Mouse (Mus musculus) hindbrain, embryonic 16.5 days (tissue): ENCODE results near the gene Celf2. TPM values are rescaled to one million over a fixed set of nuclear protein-coding genes. Genes with fewer than 3 reads are reported as not detected.

Experiments
- ATAC-seq: fragments of 200-750 bp; cut with Nextera tagmentation; 2 replicates; pipeline ENCODE4 v1.8.0; 2017; ENCODE audit warnings: moderate TSS enrichment, moderate library complexity
- H3K27ac ChIP-seq: fragments of 300-500 bp; sonication (generic); 2 replicates; pipeline ENCODE4 v1.5.1; 2014; ENCODE audit warnings: low read depth, mild to moderate bottlenecking, control low read depth, low read length, moderate library complexity
- H3K27me3 ChIP-seq: fragments of 300-500 bp; sonication (generic); replicated peaks from 2 replicates; pipeline ENCODE4 v1.6.1; 2014; ENCODE audit warnings: low read length; ENCODE audit not compliant: control insufficient read depth, insufficient read depth
- H3K36me3 ChIP-seq: fragments of 300-500 bp; sonication (generic); 2 replicates; pipeline ENCODE4 v1.6.1; 2014; ENCODE audit warnings: mild to moderate bottlenecking, low read length, moderate library complexity, mixed read lengths; ENCODE audit not compliant: control insufficient read depth, insufficient read depth
- H3K4me1 ChIP-seq: fragments of 300-500 bp; sonication (generic); 2 replicates; pipeline ENCODE4 v1.6.1; 2014; ENCODE audit warnings: low read depth, low read length; ENCODE audit not compliant: control insufficient read depth, insufficient read depth
- H3K4me2 ChIP-seq: fragments of 300-500 bp; sonication (generic); 2 replicates; pipeline ENCODE4 v1.6.1; 2014; ENCODE audit warnings: mild to moderate bottlenecking, low read length, control low read depth, moderate library complexity
- H3K4me3 ChIP-seq: fragments of 300-500 bp; sonication (generic); 2 replicates; pipeline ENCODE4 v1.5.1; 2014; ENCODE audit warnings: mild to moderate bottlenecking, low read length, control low read depth, moderate library complexity
- H3K9ac ChIP-seq: fragments of 300-500 bp; sonication (generic); 2 replicates; pipeline ENCODE4 v1.6.1; 2014; ENCODE audit warnings: low read depth, mild to moderate bottlenecking, control low read depth, low read length, moderate library complexity
- H3K9me3 ChIP-seq: fragments of 300-500 bp; sonication (generic); 2 replicates; pipeline ENCODE4 v1.6.1; 2014; ENCODE audit warnings: mild to moderate bottlenecking, low read length, moderate library complexity; ENCODE audit not compliant: control insufficient read depth
- WGBS: fragments of 180-500 bp; shearing (Covaris S2); extraction: QIAGEN DNeasy Blood & Tissue Kit; methylation state at CpG from one replicate; pipeline ENCODE4 v1.1.7; 2014; 5-methylcytosine and 5-hydroxymethylcytosine counted together
- polyA plus RNA-seq: library from polyadenylated mRNA; unstranded; fragments of >200 nt; fragmentation: Nextera tagmentation; extraction: Ambion mirVana; gene quantifications from 2 replicates; pipeline ENCODE4 v1.2.1, GENCODE M21; 2015

The Celf2 gene
- polyA plus RNA-seq, 1 experiment from 2014 or later = 130 TPM

DNA sequence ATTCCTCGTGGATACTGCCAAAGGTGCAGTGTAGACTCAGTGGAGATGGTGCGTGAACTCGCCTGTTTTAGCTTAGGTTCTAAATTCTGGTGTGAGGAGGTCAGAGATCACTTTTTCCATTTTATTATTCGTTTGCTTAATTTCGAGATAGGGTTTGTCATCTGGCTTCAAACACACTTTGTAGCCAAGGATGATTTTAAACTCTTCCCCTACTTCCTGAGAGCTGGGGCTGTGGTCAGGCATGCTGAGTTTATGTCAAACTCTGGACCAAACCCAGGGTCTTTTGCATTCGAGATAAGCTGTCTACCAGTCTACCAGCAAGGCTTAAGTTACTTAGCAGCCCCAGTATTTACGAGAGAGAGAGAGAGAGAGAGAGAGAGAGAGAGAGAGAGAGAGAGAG lies 429.3 kb downstream of the Celf2 start:
- H3K4me3 ChIP-seq = no peak overlapping the region
- H3K4me2 ChIP-seq = no peak overlapping the region; the same call in 1 of the 2 replicates
- H3K27me3 ChIP-seq = no peaks in the 10 kb centered on the region
- peaks cover 12% of the 10 kb centered on the region for H3K4me1 ChIP-seq
- no peak overlapping the region for H3K9ac ChIP-seq
- WGBS = 72% methylated on average over 7 of the region's 7 CpGs
- ATAC-seq = no peak
- H3K36me3 ChIP-seq = no peaks in the 10 kb centered on the region
- no peak overlapping the region for H3K27ac ChIP-seq
- peaks cover 14% of the 10 kb centered on the region for H3K9me3 ChIP-seq

DNA sequence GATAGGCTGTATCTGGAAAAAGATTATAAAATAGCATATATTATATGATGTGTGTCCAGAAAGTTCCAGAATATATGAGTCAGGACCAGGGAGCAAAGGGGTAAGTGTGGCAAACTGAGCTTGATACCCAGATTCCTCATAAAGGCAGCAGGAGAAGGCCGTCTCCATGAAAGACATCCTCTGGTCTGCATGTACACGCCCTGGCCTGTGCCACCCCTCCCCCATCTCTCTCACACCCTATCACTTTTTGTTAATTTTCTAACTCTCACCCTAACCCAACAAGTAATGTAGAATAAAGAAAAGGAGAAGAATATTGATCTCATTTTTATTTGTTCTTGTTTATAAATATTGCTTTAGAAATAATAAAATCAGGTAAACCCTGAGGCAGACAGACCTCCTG lies 430.0 kb downstream of the Celf2 start:
- no peaks in the 10 kb centered on the region for H3K27me3 ChIP-seq
- peaks cover 14% of the 10 kb centered on the region for H3K9me3 ChIP-seq
- H3K4me3 ChIP-seq = no peak overlapping the region
- H3K9ac ChIP-seq = no peak overlapping the region
- 78% methylated on average over 2 of the region's 2 CpGs for WGBS
- H3K36me3 ChIP-seq = no peaks in the 10 kb centered on the region
- no peak overlapping the region for H3K4me2 ChIP-seq
- no peak for ATAC-seq
- peaks cover 12% of the 10 kb centered on the region for H3K4me1 ChIP-seq
- H3K27ac ChIP-seq = no peak overlapping the region

DNA sequence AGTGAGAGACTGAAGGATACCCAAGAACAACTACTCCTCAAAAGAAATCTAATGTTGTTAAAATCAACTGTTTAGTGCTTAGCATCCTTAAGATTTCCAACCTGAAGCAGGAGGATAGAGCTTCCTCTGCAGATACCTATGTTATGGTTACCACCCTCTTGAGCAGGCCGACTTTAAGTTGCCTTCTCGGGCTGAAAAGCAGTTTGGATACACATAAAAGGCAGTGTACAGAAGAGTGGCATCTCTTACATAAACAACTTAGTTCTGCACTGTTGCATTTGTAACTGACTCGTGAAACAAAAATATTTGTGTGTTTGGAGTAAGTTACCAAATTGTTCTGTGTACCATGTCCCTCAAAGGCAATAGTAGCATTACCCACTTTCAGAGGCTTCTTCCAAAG lies 435.6 kb downstream of the Celf2 start:
- H3K9ac ChIP-seq = no peak overlapping the region
- H3K27me3 ChIP-seq = no peaks in the 10 kb centered on the region
- H3K4me1 ChIP-seq = no peaks in the 10 kb centered on the region
- no peak overlapping the region for H3K4me2 ChIP-seq
- WGBS = 70% methylated on average over 3 of the region's 3 CpGs
- no peak overlapping the region for H3K4me3 ChIP-seq
- ATAC-seq = no peak
- no peak overlapping the region for H3K27ac ChIP-seq
- H3K36me3 ChIP-seq = no peaks in the 10 kb centered on the region
- H3K9me3 ChIP-seq = peaks cover 14% of the 10 kb centered on the region

DNA sequence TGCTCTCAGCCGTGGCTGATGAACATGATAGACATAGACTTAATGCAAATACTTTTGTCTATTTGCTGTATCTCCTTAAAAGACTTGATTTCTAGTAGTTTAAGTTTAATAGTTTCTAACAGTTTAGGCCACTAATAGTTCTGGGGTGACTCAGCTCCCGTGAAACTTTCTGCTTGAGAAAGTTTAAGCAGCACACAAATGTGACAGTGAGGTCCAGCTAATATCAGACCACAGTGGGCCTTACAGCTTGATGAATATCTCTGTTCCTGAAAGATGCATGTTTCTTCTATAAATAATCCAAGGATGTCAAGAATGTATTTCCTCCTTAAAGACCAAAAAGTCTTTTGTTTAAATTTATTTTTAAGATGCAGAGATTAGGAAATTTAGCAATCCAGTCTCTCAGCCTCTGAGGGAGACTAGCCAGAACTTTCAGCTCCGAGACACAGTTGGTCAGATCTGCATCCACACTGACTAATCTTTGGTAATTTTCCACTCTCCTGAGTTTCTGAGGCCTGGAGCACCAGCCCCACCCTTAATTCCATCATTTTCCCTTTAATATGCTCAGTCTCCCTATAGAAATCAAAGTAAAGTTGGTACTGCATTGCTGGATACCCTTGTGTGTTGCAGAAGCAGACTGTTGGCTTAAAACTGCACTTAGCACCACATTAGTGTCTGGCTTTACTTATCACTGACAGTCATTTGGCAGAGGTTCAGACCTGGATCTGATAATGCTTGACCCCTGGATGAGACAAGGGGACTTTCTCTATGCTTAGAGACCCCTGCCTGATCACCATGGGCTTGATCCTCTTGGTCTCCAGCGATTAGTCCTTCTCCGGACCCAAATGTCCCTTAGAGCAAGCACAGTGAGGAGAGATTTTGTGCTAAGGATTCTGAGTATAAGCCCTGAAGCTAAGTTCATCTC lies 436.8 kb downstream of the Celf2 start:
- no peak for ATAC-seq
- WGBS = 76% methylated on average over 5 of the region's 5 CpGs
- no peak overlapping the region for H3K27ac ChIP-seq
- H3K36me3 ChIP-seq = no peaks in the 10 kb centered on the region
- H3K4me1 ChIP-seq = no peaks in the 10 kb centered on the region
- H3K9me3 ChIP-seq = peaks cover 14% of the 10 kb centered on the region
- H3K4me3 ChIP-seq = no peak overlapping the region
- H3K4me2 ChIP-seq = no peak overlapping the region
- H3K9ac ChIP-seq = no peak overlapping the region
- H3K27me3 ChIP-seq = no peaks in the 10 kb centered on the region

DNA sequence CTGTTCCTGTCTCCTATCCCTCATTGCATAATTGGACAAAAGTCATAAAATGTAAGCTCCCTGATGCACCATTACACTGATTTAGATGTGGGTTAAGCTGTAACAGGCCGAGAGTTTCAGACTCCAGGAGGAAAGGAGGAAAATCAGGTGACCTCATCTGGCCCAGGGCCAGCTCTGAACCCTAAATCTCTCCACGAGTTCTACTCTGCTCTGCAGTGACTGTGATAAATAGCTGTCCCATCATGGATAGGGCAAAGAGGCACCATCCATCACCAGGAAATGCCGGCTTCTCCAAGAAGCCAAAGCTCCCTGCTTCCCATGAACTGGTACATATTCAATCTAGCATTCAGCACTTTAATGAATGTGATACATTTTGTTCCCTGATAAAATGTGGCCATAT lies 439.9 kb downstream of the Celf2 start:
- Histone ChIP-seq H3K4me1 (no peaks in the 10 kb centered on the region), H3K9me3 (no peaks in the 10 kb centered on the region), H3K36me3 (no peaks in the 10 kb centered on the region), H3K27me3 (no peaks in the 10 kb centered on the region), H3K9ac (no peak overlapping the region), H3K27ac (no peak overlapping the region), H3K4me2 (no peak overlapping the region), H3K4me3 (no peak overlapping the region)
- WGBS = 48% methylated on average over 3 of the region's 3 CpGs
- ATAC-seq = no peak

GRCm38 (mm10) chr2:7068281-7068680 lies 441.1 kb downstream of the Celf2 start:
- no peak overlapping the region for H3K4me2 ChIP-seq
- H3K4me1 ChIP-seq = peaks cover 2% of the 10 kb centered on the region; the same call in 1 of the 2 replicates
- H3K27ac ChIP-seq = no peak overlapping the region
- H3K27me3 ChIP-seq = no peaks in the 10 kb centered on the region
- WGBS = 74% methylated on average over 6 of the region's 6 CpGs
- no peaks in the 10 kb centered on the region for H3K36me3 ChIP-seq
- ATAC-seq = peak; percentile 56; the same call in 1 of the 2 replicates
- no peak overlapping the region for H3K9ac ChIP-seq
- H3K4me3 ChIP-seq = no peak overlapping the region
- no peaks in the 10 kb centered on the region for H3K9me3 ChIP-seq

GRCm38 (mm10) chr2:7063574-7064192 lies 445.7 kb downstream of the Celf2 start:
- no peaks in the 10 kb centered on the region for H3K9me3 ChIP-seq
- peak; percentile 50; the same call in 1 of the 2 replicates for ATAC-seq
- H3K4me1 ChIP-seq = peaks cover 3% of the 10 kb centered on the region; the same call in 1 of the 2 replicates
- peak overlapping the region; percentile 49; the same call in 1 of the 2 replicates for H3K27ac ChIP-seq
- H3K36me3 ChIP-seq = no peaks in the 10 kb centered on the region
- H3K4me2 ChIP-seq = peak overlapping the region; percentile 2
- H3K9ac ChIP-seq = no peak overlapping the region
- H3K4me3 ChIP-seq = no peak overlapping the region
- WGBS = 15% methylated on average over 12 of the region's 12 CpGs
- no peaks in the 10 kb centered on the region for H3K27me3 ChIP-seq

- H3K4me1 ChIP-seq = peaks cover 6% of the 10 kb centered on the region; the same call in 1 of the 2 replicates
Measured at GRCm38 (mm10) chr2:7060490-7061105, 448.8 kb downstream of the Celf2 start.

DNA sequence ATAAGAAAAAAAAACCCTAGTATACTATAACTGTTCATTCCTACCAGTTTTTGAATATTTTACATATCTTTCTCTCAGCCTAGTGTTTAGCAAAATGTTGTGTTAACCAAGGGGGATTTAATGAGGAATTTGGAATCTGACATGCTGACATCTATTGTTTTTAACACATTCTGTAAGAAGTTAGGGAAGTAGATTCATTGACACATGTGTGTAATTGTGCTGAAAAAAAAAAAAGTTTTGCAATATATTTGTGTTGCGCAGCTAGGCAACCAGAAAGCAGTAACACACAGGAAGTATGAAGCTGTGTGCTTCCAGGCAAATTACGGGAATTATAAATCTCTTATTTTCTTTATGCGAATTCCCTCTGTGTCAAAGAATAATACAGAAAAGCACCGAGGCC lies 453.0 kb downstream of the Celf2 start:
- WGBS = 48% methylated on average over 4 of the region's 4 CpGs
- peaks cover 3% of the 10 kb centered on the region; the same call in 1 of the 2 replicates for H3K4me1 ChIP-seq
- H3K27ac ChIP-seq = no peak overlapping the region
- H3K9me3 ChIP-seq = no peaks in the 10 kb centered on the region
- H3K36me3 ChIP-seq = no peaks in the 10 kb centered on the region
- no peak for ATAC-seq
- no peak overlapping the region for H3K4me3 ChIP-seq
- no peak overlapping the region for H3K9ac ChIP-seq
- no peak overlapping the region for H3K4me2 ChIP-seq
- H3K27me3 ChIP-seq = no peaks in the 10 kb centered on the region

More at GRCm38 (mm10) chr2:7060490-7061105, 448.8 kb downstream of the Celf2 start:
- Histone ChIP-seq H3K9ac (no peak overlapping the region), H3K27ac (no peak overlapping the region), H3K27me3 (no peaks in the 10 kb centered on the region), H3K9me3 (no peaks in the 10 kb centered on the region), H3K4me3 (no peak overlapping the region), H3K4me2 (no peak overlapping the region), H3K36me3 (no peaks in the 10 kb centered on the region)
- no peak for ATAC-seq
- 79% methylated on average over 7 of the region's 7 CpGs for WGBS
